Mouse (Mus musculus) adrenal gland, adult 8-10 months (tissue): ENCODE results near the gene Cars. TPM values are rescaled to one million over a fixed set of nuclear protein-coding genes. Genes with fewer than 3 reads are reported as not detected.
"Not testable (repeated sequence)": the region's sequence is repeated elsewhere in the genome, so short reads cannot be mapped to it uniquely, and the experiment has no call there.

Experiments
- DNase-seq: peaks from one replicate; pipeline ENCODE4 v3.0.0; 2022
- total RNA-seq, 4 experiments: library from RNA; stranded (reverse); gene quantifications; 2 replicates each; pipeline ENCODE4 v1.2.4; 2022

The Cars gene
- 10 to 100 TPM; 42.6 to 63.9 (median 48.2) TPM for total RNA-seq

DNA sequence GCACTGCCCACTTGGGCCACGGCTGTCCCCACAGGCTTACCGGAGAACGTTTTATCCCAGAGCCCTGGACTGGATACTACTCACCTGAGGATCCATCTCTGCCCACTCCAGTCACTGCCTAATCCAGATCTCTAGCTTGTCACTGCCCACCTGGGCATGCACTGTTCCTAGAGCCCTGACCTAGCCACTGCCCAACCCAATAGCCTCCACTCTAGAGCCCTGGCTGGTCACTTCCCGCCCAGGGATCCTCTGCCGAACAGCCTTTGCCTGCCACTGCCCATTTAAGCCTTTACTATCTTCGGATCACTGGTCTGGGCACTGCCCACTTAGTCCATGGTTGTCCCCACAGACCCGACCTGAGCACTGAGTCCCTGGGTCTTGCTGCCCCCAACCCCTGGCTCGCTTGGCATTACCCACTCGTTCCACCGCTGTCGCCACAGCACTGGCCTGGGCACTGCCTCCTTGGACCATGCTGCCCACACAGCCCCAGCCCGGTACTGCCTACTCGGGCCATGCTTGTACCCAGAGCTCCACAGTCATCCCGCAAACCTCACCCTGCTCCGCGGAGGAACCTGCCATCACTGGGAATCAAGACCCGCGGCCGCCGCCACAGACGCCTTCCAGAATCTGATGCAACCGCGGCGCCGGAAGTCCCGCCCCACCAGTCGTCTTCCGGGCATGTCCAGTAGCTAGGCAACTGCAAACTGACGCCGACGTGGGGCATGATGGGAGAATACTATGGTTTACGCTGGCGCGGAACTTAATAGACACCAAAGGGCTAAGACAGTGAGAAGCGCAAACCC lies at the start of gene Cars:
Gene Cars, minus strand, starts transcription at position 663 of the 803 bp plus-strand sequence.
- peak; percentile 93 for DNase-seq

- DNase-seq: peak; percentile 82
Observed at GRCm38 (mm10) chr7:143649034-143649768, 49.3 kb upstream of the Cars start, which contains the start of gene Tnfrsf22. TSS of gene Tnfrsf22 (minus strand) at chr7:143649661.

- not testable (repeated sequence) for DNase-seq
Observed at GRCm38 (mm10) chr7:143643949-143644348, 44.1 kb upstream of the Cars start.

GRCm38 (mm10) chr7:143636674-143637073 lies 36.8 kb upstream of the Cars start:
- DNase-seq: no peak

DNA sequence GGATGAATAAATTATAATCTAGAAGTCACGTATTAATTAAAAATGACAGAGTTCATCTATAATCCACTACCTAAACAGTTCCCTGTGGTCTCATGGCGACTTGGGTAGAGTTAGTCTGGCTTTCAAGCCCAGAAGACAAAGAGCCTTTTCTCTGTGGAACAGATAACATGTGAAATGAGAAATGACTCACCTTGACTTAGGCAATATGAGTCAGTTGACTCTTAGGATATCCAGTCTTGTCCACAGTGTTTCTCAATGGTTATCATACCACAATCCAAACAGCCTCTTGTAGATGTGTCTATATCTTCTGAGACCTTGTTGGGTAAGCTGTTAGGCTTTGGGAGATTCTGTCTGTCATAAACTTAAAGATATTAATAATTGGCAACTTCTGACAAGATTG lies 31.6 kb upstream of the Cars start:
- no peak for DNase-seq

- DNase-seq: no peak
Observed at GRCm38 (mm10) chr7:143629501-143629900, 29.6 kb upstream of the Cars start.

DNA sequence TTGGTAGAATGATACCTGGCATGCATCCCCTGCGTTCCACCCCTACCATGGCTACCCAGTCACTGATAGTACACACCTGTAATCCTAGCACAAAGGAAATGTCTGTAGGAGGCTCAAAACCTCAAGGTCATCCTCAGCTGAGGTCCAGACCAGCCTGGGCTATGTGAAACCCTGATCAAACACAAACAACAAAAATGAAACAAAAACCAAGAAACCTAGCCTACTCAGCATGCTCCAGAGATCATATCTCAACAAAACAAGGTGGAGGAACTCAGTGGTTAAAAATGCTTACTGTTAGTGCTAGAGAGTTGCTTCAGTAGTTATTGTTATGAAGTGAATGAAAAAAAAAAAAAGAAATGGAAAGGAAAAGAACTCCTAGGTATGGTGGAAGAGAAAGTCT lies 28.6 kb upstream of the Cars start, which contains the start of gene Tnfrsf26:
Gene Tnfrsf26, minus strand, starts transcription at position 183 of the 400 bp plus-strand sequence.
- no peak for DNase-seq

- DNase-seq: no peak
Observed at GRCm38 (mm10) chr7:143627555-143628286, 27.8 kb upstream of the Cars start.

- no peak for DNase-seq
Observed at GRCm38 (mm10) chr7:143626178-143626577, 26.3 kb upstream of the Cars start.

GRCm38 (mm10) chr7:143625151-143625550 lies 25.3 kb upstream of the Cars start:
- no peak for DNase-seq

- DNase-seq: no peak
Observed at GRCm38 (mm10) chr7:143624561-143624960, 24.7 kb upstream of the Cars start.

- DNase-seq: no peak
Observed at GRCm38 (mm10) chr7:143620951-143621350, 21.1 kb upstream of the Cars start.

- no peak for DNase-seq
Observed at GRCm38 (mm10) chr7:143614404-143615135, 14.7 kb upstream of the Cars start.

DNA sequence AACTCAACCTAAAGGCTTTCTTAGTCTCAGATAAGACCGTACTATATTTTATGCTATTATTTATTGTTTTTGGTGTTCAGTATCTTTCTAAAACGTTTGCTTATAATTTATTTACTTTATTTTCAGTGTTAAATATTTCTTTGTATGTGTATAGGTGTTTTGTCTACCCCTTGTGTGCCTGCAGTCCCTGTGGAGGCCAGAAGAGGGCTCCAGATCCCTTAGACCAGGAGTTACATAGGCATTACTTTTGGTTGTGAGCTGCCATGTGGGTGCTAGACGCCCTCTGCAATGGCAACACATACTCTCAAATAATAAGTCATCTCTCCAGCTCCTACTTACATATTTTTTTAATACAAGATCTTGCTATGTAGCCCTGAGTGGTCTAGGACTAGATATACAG lies 12.3 kb upstream of the Cars start:
- no peak for DNase-seq

DNA sequence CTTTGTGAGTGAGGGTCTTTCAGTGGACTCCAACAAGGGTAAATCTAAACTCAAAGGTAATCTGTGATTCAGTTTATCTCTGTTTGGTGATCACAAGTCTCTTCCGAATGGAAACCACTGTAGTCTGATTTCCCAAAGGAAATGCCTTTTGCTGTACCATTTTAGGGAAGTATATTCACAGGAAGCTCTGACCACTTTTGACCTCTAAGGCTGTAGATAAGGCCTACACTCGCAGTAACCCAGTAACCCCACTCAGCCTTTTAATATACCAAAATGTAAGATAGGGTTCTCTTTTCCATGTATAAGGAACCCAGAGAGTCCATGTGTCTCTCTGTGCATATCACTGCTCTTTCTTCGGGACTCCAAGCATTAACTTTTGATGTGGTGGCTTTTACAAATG lies 5.4 kb upstream of the Cars start:
- no peak for DNase-seq

DNA sequence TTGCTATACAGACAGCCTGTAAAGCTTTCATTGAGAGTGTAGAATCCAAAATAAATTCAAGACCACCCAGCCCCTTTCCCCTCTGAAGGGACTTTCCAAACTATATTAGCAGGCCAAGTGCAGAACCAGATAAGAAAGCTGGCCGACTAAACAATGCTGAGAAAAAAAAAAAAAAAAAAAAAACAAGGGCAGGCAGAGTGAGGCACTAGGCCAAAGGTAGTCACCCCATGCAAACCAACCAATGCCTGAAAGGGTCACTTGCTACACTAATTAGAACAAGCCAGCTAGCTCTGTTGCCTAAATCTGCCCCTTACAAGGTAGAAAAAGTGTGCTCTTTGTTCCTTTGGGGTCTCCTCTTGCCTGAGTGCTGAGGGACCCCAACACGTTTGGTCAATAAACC lies 5.0 kb upstream of the Cars start:
- no peak for DNase-seq

DNA sequence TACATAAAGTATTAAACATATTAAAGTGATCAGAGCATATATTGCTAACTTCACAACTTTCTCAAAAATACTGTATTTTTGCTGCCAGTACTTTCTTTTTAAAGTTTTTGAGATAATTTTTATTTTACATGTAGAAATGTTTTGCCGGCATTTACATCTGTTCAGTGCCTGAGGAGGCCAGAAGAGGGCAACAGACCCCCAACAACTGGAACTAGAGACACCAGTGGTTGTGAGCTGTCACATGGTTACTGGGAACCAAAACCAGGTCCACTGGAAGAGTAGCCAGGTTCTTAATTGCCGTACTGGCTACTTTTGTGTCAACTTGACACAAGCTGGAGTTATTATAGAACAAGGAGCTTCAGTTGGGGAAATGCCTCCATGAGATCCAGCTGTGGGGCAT lies 1.8 kb upstream of the Cars start:
- no peak for DNase-seq

- no peak for DNase-seq
Observed at GRCm38 (mm10) chr7:143600231-143600740, 396 bp upstream of the Cars start.

DNA sequence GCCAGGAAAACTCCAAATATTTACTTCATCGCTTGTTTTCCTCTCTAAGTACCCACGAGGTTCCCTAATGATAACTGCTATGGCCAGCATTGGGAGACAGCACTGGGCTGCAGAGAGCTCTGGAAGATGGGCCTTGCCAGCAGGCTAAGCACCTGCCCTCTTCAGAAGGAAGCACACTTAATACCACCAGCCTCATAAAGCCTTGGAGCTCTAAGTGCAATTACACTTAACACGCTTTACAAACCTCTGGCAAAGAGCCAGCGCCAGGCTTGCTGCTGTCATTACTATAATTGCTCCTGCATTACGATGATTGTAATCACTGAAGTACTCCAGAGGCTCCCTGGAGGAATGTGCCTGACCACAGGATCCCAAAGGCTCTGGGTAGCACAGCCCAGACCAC lies 5.0 kb downstream of the Cars start:
- DNase-seq: no peak

GRCm38 (mm10) chr7:143592255-143592654 lies 7.6 kb downstream of the Cars start:
- no peak for DNase-seq

DNA sequence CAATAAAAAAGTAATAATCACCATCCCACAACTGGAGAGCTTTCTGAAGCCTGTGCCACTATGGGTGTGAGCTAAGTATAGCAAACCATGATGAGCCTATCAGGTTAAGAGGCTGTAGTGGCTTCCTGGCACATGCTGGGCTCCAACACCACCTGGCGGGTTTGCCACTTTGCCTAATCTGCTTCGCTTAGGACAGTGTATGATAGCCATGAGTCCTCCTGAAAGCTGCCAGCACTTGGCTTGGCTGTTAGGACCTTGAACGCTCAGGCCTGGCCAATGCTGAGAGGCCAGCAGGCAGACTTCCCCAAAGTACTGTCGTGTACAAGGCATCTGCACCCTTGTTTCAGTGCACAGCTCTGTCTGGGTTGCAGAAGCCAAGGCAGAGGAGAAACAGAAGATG lies 11.9 kb downstream of the Cars start:
- DNase-seq: no peak

- DNase-seq: no peak
Observed at GRCm38 (mm10) chr7:143587586-143587985, 12.3 kb downstream of the Cars start.
